Mouse (Mus musculus): ENCODE measurements at regions not wholly inside any gene's neighbourhood (a gene's known extent, or its start where the extent isn't known, plus 50 kb on each side); places are given as distances from the start of the nearest gene placed in this dataset.
"Not testable (repeated sequence)": the region's sequence is repeated elsewhere in the genome, so short reads cannot be mapped to it uniquely, and the experiment has no call there.

DNA sequence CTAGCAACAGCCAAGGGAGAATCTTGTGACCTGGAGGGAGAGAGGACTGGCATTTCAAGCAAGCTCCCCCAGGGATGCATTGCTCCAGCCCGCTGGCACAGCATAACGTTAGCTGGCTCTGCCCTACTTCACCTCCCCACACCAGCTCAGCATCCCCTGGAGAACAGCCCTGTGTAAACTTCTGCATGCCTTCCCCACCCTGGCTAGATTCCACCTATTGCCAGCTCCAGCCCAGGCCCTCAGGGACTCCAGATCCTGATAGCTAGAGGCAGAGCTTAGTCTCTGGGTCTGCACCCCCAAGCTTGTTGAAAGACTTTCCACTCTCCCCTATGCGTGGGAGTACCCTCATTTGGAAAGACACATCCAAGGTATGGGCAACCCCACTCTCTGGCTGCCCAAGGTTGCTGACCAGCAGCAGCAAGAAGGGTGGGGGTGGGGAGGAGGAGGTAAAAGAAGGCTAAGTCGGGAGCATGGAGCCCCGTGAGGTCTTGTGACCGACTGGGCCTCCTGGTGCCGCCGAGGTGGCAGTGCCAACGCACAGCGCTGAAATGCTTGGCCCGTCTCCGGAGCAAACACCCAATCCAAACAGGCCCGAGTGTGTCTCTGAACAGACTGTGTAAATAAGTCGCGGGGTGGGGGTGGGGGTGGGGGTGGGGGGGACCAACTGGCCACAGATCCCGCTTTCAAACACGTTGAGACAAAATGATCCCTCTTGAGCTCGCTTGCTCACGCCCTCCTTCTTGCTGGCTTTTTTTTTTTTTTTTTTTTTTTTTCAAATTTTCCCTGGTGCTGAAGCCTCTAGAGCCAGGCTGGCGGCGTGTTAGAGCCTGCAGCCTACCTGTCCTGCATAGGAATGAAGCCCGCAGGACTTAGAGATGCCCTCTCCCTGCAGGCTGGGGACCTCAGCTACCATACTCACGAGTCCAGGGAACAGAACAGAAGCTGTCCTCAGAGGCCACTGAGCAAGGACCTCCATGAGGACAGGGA lies 350.3 kb downstream of the Sox9 start:
- no peak for DNase-seq (ENCODE audit: low spot score)

- no peak for DNase-seq (ENCODE audit: low spot score)
These were observed 351.4 kb downstream of the Sox9 start for GRCm38 (mm10) chr11:113133407-113133806.

DNA sequence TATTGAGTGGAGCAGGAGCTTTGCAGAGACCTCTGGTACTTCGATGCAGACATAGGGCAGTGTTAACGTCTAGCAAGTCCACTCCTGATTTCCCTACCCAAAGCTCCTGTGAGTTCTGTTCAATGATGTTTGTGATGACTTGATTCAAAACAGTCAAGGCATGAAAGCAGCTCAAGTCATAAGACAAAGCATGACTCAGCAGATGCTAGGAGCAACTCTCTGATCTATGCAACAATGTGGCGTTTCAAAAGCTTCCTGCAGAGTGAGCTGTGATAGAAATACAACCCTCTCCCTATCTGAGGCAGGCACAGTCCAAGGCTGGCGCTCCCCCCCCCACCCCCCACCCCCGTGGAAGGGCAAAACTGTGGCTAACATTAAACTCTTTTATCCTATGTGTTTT lies 353.2 kb downstream of the Sox9 start:
- no peak for DNase-seq (ENCODE audit: low spot score)

DNA sequence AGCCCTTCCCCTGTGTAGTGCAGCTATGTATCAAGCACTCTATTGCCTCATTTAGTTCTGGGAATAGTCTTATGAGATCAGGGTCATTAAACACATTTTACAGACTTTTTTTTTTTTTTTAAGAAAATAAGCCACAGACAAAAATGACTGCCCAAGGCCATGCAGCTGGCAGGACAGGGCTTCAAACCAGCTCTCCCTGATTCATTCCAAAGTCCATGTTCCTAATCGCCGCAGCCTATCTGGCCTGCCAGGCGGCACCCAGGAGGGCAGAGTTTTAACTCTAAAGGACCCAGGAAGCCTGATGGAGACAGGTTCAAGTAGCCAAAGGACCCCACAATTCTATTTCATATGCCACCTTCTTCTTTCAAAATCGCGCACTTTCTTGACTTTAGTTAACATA lies 356.4 kb downstream of the Sox9 start:
- no peak for DNase-seq (ENCODE audit: low spot score)

DNA sequence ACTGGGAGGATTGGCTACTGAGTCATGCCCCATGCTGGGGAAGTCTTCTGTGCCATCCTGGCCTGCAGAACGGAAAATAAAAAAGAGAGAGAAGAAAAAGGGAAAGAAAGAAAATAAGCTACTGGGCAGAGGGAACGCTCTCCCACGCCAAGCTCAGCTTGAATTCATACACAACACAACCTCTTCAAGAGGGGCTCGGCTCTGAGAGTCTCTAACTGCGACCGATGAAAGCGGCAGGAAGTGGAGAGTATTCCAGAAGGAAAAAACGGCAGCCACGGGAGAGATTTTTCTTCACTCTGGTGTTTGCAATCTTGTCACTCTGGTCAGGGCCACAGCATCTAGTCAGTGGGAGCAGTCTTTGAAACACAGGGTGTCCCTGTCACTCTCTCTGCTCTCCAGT lies 358.6 kb downstream of the Sox9 start:
- no peak for DNase-seq (ENCODE audit: low spot score)

GRCm38 (mm10) chr11:113142816-113143215 lies 360.8 kb downstream of the Sox9 start:
- DNase-seq (ENCODE audit: low spot score): no peak

DNA sequence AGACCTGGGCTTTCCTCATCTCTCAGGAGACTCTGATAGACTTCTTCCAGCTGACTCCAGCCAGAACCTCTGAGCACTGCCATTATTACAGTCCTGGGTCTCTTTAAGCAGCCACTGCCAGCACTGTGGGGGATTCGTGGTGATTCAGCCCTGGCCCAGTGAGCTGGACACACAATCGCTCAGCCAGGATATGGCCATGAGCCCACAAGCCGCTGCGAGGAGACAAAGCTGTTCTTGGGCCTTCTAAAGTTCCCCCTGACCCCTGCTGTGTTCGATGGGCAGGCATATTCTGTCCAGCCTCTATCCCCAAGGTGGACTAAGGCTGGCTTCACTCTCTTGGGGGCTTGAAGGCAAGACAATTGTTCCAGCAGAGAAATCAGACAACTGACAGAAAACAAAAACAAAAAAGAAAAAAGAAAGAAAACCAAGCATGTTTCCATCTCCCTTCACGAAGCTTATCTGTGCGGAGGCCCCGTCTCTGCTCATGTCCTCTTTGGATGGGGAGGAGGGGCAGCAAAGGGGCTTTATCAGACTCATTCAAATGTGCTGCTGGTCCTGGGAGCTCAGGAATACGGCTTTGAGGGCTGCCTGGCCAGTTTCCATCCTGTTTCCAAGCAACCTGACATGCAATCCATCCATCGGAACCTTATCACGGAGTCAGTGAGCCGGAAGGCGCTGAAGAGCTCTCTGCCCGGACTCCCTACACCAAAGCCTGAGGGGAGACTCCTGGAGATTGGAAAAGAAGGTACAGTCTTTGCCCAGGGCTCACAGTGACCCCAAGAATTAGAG lies 362.0 kb downstream of the Sox9 start:
- peak; percentile 55 for DNase-seq (ENCODE audit: low spot score)

- no peak for DNase-seq (ENCODE audit: low spot score)
These were observed 363.7 kb downstream of the Sox9 start for GRCm38 (mm10) chr11:113145721-113146120.

DNA sequence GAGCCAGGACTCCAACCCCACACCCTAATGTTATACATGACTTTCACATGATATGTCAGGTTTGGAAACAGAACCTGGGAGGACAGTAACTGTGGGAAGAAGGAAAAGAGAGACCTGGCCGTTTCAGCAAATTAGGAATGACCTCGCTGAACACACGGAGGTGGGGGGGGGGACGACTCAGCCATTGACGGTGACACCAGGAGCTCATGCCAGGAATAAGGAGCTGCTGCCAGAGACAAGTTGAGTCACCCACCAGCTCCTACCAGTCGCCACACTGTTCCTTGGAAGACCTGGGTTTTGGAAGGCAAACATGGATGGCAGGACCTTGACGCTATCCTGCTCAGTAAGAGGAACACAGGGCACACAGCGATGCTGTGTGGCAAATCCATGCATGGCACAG lies 364.7 kb downstream of the Sox9 start:
- no peak for DNase-seq (ENCODE audit: low spot score)

- DNase-seq (ENCODE audit: low spot score): no peak
These were observed 365.6 kb downstream of the Sox9 start for GRCm38 (mm10) chr11:113147535-113148197.

- no peak for DNase-seq (ENCODE audit: low spot score)
These were observed 366.1 kb downstream of the Sox9 start for GRCm38 (mm10) chr11:113148198-113148537.

GRCm38 (mm10) chr11:113155515-113155914 lies 373.5 kb downstream of the Sox9 start:
- no peak for DNase-seq (ENCODE audit: low spot score)

- no peak for DNase-seq (ENCODE audit: low spot score)
These were observed 381.9 kb downstream of the Sox9 start for GRCm38 (mm10) chr11:113163941-113164340.

GRCm38 (mm10) chr11:113164510-113164909 lies 382.5 kb downstream of the Sox9 start:
- peak; percentile 47 for DNase-seq (ENCODE audit: low spot score)

DNA sequence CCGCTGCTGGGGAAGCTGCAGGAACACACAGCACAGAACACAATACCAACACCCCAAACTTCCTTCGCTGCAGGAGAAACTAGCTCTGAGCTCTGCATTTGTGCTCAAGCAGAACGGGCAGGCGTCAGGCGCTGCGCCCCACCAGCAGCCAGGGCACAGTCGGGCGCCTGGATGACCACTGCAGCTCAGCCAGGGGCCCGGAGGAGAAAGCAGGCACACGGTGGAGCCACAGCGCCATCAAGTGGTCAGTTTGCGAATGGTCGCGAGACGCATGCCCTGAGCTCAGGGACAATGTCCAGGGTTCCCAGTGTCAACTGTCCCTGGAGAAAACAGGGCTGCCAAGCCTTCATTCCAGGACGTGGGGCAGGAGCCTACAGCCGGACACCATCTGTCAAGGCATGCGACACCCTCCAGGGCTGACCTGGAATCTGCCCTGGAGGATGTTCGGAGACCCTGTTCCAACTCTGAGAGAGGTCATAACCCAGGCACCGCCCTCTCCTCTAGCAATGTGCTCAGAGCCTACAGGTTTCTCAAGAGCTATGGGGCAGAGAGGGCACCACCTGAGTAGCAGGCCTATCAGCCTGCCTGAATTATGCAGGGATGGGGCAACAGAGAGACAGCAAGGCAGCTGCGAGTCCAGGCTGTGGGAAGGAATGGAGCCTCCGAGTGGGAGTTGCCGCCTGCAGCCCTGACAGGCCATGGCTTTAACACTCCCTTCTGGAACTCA lies 383.2 kb downstream of the Sox9 start:
- DNase-seq (ENCODE audit: low spot score): peak; percentile 97

DNA sequence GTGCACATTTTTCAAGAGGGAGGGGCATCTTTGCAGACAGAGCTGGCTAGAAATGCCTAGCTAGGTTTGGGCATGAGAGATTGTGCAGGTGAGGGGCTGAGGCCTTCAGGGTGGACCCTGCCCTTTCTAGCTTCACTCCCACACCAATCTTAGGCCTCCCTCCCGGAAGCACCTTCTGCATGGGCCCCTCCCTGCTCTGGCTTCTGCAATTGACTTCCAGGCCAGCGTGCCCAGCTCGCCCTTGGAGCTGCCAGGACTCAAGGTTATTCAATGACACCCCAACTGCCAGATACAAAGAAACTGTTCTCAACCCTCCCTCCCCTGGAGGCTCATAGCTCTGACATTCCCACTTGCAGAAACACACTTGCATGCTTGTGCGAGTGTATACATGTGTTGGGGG lies 384.5 kb downstream of the Sox9 start:
- no peak for DNase-seq (ENCODE audit: low spot score)

DNA sequence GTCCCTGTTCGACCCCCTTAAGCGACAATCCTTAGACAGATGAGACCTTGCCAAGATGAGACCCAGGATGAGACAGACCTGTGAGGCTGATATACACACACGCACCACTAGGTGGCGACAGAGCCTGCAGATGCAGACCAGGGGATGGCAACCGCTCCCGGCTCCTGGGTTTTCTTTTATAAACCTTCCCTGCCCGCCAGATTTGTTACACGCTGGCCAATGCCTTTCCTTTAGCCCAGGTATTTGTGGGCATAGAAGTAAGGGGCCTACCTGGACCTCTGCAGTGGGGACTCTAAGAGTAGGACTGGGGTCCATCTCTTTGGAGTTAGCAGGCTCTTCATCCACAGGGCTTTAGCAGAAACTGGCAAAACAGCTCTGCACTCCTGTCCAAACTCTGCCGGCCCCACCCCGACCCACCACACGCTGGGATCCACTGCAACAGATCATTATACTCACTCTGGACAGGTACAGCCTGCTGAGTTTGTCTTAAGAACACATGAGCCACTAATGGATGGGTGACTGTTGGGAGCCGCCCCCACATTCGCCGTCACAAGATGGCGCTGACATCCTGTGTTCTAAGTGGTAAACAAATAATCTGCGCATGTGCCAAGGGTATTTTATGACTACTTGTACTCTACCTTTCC lies 390.6 kb downstream of the Sox9 start:
- DNase-seq (ENCODE audit: low spot score): peak; percentile 79

GRCm38 (mm10) chr11:113173317-113173716 lies 391.3 kb downstream of the Sox9 start:
- DNase-seq (ENCODE audit: low spot score): not testable (repeated sequence)

DNA sequence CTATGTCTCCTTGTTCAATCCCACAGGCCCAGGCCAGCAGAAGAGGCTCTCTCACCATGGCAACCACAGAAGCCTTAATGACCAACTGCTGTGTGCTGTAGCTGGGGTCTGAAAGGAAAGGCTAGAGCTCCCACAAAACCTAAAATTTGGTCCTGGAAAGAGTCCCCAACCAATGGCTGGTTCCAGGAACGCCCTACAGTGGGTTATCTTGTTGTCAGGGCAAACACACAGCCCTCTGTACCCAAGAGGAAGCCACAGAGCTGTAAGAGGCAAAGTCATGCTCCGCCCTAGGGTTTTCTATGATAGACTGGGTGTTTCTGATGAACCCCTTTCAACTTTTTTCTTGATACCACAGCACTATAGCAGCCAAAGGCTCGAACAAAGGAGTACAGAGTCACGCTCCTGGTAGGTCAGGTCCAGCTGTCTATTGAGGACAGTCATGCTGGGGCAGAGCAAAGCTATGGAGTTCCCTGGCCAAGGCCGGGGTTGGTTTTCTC lies 392.0 kb downstream of the Sox9 start:
- peak; percentile 62 for DNase-seq (ENCODE audit: low spot score)

DNA sequence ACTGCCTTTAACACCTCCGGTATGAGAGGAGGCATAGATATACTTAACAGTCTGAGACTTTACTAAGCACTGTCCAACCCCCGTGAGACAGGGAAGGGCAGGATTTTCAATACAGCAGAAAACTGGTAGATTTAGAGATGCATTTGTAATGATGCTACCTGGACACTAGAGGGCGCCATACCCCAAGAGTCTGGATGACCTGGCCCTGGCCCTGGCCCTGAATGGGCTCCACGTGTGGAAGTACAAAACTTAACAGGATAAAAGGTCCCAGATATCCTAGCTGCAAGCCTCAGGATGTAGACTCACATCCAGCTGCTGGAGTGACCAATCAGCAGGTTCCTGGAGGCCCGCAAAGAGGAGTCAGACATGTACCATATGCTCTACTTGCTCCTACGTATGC lies 393.3 kb downstream of the Sox9 start:
- peak; percentile 57 for DNase-seq (ENCODE audit: low spot score)

DNA sequence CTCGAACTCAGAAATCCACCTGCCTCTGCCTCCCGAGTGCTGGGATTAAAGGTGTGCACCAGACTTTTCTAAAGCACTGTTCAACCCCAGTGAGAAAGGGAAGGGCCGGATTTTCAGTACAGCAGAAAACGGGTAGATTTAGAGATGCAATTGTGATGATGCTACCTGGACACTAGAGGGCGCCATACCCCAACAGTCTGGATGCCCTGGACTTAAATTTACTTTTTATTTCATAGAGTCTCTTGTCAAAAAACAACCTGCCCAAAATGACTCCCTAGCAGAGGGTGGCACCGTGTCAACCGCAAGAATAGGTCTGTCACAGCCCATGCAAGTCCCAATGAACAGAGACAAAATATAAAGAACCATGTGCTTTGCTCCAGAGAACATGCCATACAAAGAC lies 394.2 kb downstream of the Sox9 start:
- peak; percentile 69 for DNase-seq (ENCODE audit: low spot score)

Measured in retina, embryonic 14.5 days (tissue).